Mouse (Mus musculus) embryo, embryonic 11.5 days (tissue): ENCODE results near the gene Bbc3.
"Not testable (repeated sequence)": the region's sequence is repeated elsewhere in the genome, so short reads cannot be mapped to it uniquely, and the experiment has no call there.

Source experiments
- DNase-seq: peaks from one replicate; pipeline ENCODE4 v3.0.0-alpha.2; 2012; ENCODE audit warnings: low read depth, low spot score

Bbc3 gene

GRCm38 (mm10) chr7:16294346-16294745 is 13.8 kb upstream of the Bbc3 start:
- no peak for DNase-seq

GRCm38 (mm10) chr7:16294837-16295236 is 13.4 kb upstream of the Bbc3 start:
- peak; percentile 89 for DNase-seq

- peak; percentile 56 for DNase-seq
Observed at GRCm38 (mm10) chr7:16295321-16295900, 12.8 kb upstream of the Bbc3 start.

- DNase-seq, result no peak
Observed at GRCm38 (mm10) chr7:16296146-16296545, 12.0 kb upstream of the Bbc3 start.

GRCm38 (mm10) chr7:16296766-16297390 is 11.3 kb upstream of the Bbc3 start:
- DNase-seq, result peak; percentile 62

- no peak for DNase-seq
Observed at GRCm38 (mm10) chr7:16297616-16298015, 10.6 kb upstream of the Bbc3 start.

- DNase-seq, result no peak
Observed at GRCm38 (mm10) chr7:16298927-16299326, 9.3 kb upstream of the Bbc3 start.

- DNase-seq, result peak; percentile 71
Observed at GRCm38 (mm10) chr7:16299419-16300035, 8.7 kb upstream of the Bbc3 start.

- not testable (repeated sequence) for DNase-seq
Observed at GRCm38 (mm10) chr7:16307141-16307540, 1.1 kb upstream of the Bbc3 start.

- no peak for DNase-seq
Observed at GRCm38 (mm10) chr7:16308555-16309317, 543 bp downstream of the Bbc3 start.

GRCm38 (mm10) chr7:16309318-16310019 is 1.3 kb downstream of the Bbc3 start:
- peak; percentile 65 for DNase-seq

GRCm38 (mm10) chr7:16310020-16310520 is 1.9 kb downstream of the Bbc3 start:
- DNase-seq, result peak; percentile 49

- DNase-seq, result no peak
Observed at GRCm38 (mm10) chr7:16310521-16311452, 2.6 kb downstream of the Bbc3 start.

GRCm38 (mm10) chr7:16311453-16312004 is 3.3 kb downstream of the Bbc3 start:
- DNase-seq, result no peak

GRCm38 (mm10) chr7:16312011-16312671 is 3.9 kb downstream of the Bbc3 start:
- no peak for DNase-seq

GRCm38 (mm10) chr7:16312672-16313311 is 4.6 kb downstream of the Bbc3 start:
- no peak for DNase-seq

GRCm38 (mm10) chr7:16313481-16314220 is 5.5 kb downstream of the Bbc3 start:
- no peak for DNase-seq

GRCm38 (mm10) chr7:16314221-16314775 is 6.1 kb downstream of the Bbc3 start:
- DNase-seq, result no peak
